Mouse (Mus musculus) heart, postnatal 0 days (tissue): ENCODE data around the gene Zranb3. TPM values are rescaled to one million over a fixed set of nuclear protein-coding genes. Genes with fewer than 3 reads are reported as not detected.

ENCODE experiments used
- ATAC-seq: fragments of 200-750 bp; cut with Nextera tagmentation; 2 replicates; pipeline ENCODE4 v1.8.0; 2017; ENCODE audit warnings: low read depth, moderate number of reproducible peaks, moderate library complexity; ENCODE audit not compliant: insufficient read depth
- DNase-seq: peaks from one replicate; pipeline ENCODE4 v3.0.0-alpha.2; 2016; ENCODE audit warnings: low spot score
- H3K27ac ChIP-seq: fragments of 300-500 bp; sonication (generic); 2 replicates; pipeline ENCODE4 v1.5.1; 2014; ENCODE audit warnings: low read depth, mild to moderate bottlenecking
- H3K27me3 ChIP-seq: fragments of 300-500 bp; sonication (generic); 2 replicates; pipeline ENCODE4 v1.6.1; 2014; ENCODE audit warnings: low read length, mixed read lengths; ENCODE audit not compliant: control insufficient read depth, insufficient read depth
- H3K36me3 ChIP-seq: fragments of 300-500 bp; sonication (generic); replicated peaks from 2 replicates; pipeline ENCODE4 v1.6.1; 2014; ENCODE audit warnings: low read length, mixed read lengths; ENCODE audit not compliant: control insufficient read depth, insufficient read depth
- H3K4me1 ChIP-seq: fragments of 300-500 bp; sonication (generic); 2 replicates; pipeline ENCODE4 v1.6.1; 2014; ENCODE audit warnings: antibody characterized with exemption; ENCODE audit not compliant: control insufficient read depth, insufficient read depth
- H3K4me2 ChIP-seq: fragments of 300-500 bp; sonication (generic); 2 replicates; pipeline ENCODE4 v1.6.1; 2014; ENCODE audit warnings: low read depth, mild to moderate bottlenecking, low read length, moderate library complexity
- H3K4me3 ChIP-seq: fragments of 300-500 bp; sonication (generic); 2 replicates; pipeline ENCODE4 v1.5.1; 2014; ENCODE audit warnings: low read depth, low read length
- H3K9ac ChIP-seq: fragments of 300-500 bp; sonication (generic); replicated peaks from 2 replicates; pipeline ENCODE4 v1.6.1; 2014; ENCODE audit warnings: low read depth, low read length, mixed read lengths
- H3K9me3 ChIP-seq: fragments of 300-500 bp; sonication (generic); replicated peaks from 2 replicates; pipeline ENCODE4 v1.6.1; 2016; ENCODE audit warnings: low read length; ENCODE audit not compliant: control insufficient read depth
- CTCF ChIP-seq: IDR thresholded peaks from 2 replicates; pipeline ENCODE4 v1.5.1; 2016; ENCODE audit warnings: antibody characterized with exemption, control low read depth, low read depth
- EP300 ChIP-seq: IDR thresholded peaks from 2 replicates; pipeline ENCODE4 v1.6.1; 2016; ENCODE audit warnings: antibody characterized with exemption, low read depth
- WGBS: fragments of 180-500 bp; shearing (Covaris S2); extraction: QIAGEN DNeasy Blood & Tissue Kit; methylation state at CpG from one replicate; pipeline ENCODE4 v1.1.7; 2014; 5-methylcytosine and 5-hydroxymethylcytosine counted together
- polyA plus RNA-seq: library from polyadenylated mRNA; unstranded; fragments of >200 nt; fragmentation: Nextera tagmentation; extraction: Ambion mirVana; gene quantifications from 2 replicates; pipeline ENCODE4 v1.2.1, GENCODE M21; 2015
- total RNA-seq: library from RNA; depleted of rRNA; stranded (reverse); fragments of >200 nt; gene quantifications from 2 replicates; pipeline ENCODE4 v1.2.3, GENCODE M21; 2014; ENCODE audit warnings: low replicate concordance

The Zranb3 gene
- total and polyA plus RNA-seq, 2 experiments from 2014 or later = 1.9 to 2.1 TPM

- Histone ChIP-seq H3K9ac (no peak overlapping the region), H3K27ac (no peak overlapping the region), H3K36me3 (peaks cover 77% of the 10 kb centered on the region), H3K9me3 (no peaks in the 10 kb centered on the region), H3K4me2 (no peak overlapping the region), H3K4me1 (no peaks in the 10 kb centered on the region), H3K4me3 (no peak overlapping the region), H3K27me3 (no peaks in the 10 kb centered on the region)
- DNase-seq (no peak), ATAC-seq (no peak)
- TF ChIP-seq CTCF (no peak), EP300 (no peak)
- WGBS = 92% methylated on average over 10 of the region's 10 CpGs
Observed at GRCm38 (mm10) chr1:127942231-127942630, 160.6 kb downstream of the Zranb3 start.

DNA sequence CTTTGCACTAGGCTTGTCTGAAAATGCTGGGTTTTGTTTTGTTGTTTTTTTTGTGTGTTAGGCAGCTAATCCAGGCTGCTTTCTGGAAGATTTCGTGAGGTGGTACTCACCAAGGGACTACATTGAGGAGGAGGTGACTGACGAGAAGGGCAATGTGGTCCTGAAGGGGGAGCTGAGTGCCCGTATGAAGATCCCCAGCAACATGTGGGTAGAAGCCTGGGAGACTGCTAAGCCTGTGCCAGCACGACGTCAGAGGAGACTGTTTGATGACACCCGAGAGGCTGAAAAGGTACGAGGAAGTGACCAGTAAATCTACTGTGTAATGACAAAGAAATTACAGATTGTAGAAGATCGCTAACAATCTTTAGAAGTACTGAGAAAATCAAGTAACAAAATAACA lies 165.6 kb downstream of the Zranb3 start:
- peak; percentile 78 for ATAC-seq
- Histone ChIP-seq H3K4me3 (no peak overlapping the region), H3K9ac (no peak overlapping the region), H3K4me1 (peaks cover 3% of the 10 kb centered on the region; the same call in 1 of the 2 replicates), H3K36me3 (peaks cover 83% of the 10 kb centered on the region), H3K9me3 (no peaks in the 10 kb centered on the region), H3K27ac (no peak overlapping the region), H3K4me2 (no peak overlapping the region), H3K27me3 (no peaks in the 10 kb centered on the region)
- peak; percentile 30 for DNase-seq
- TF ChIP-seq EP300 (no peak), CTCF (peak; percentile 32; the same call in 1 of the 2 replicates)
- WGBS = 54% methylated on average over 8 of the region's 8 CpGs

- Histone ChIP-seq H3K27me3 (no peaks in the 10 kb centered on the region), H3K27ac (no peak overlapping the region), H3K4me2 (no peak overlapping the region), H3K4me3 (no peak overlapping the region), H3K4me1 (peaks cover 3% of the 10 kb centered on the region; the same call in 1 of the 2 replicates), H3K36me3 (peaks cover 77% of the 10 kb centered on the region), H3K9me3 (no peaks in the 10 kb centered on the region), H3K9ac (no peak overlapping the region)
- TF ChIP-seq CTCF = no peak
- no peak for TF ChIP-seq EP300
- DNase-seq (no peak), ATAC-seq (no peak)
- 93% methylated on average over 5 of the region's 5 CpGs for WGBS
Observed at GRCm38 (mm10) chr1:127934322-127934721, 168.5 kb downstream of the Zranb3 start.

DNA sequence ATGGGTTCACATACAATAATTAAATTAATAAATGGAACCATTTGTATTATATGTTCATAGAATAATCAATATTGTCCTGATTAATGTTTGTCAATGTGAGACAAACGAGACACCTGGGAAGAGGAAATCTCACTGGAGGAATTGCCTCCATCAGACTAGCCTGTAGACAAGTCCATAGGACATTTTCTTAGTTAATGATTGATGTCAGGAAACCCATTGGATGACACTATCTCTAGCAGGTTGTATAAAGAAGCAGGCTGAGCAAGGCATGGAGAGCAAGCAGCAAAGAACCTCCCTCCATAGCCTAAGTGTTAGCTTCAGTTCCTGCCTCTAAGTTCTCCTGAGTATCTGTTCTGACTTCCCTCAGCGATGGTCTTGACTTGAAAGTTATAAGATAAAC lies 169.4 kb downstream of the Zranb3 start:
- TF ChIP-seq CTCF (no peak), EP300 (no peak)
- H3K4me2 ChIP-seq = no peak overlapping the region
- ATAC-seq (no peak), DNase-seq (no peak)
- no peak overlapping the region for H3K9ac ChIP-seq
- H3K27me3 ChIP-seq = no peaks in the 10 kb centered on the region
- WGBS = 90% methylated on average over 2 of the region's 2 CpGs
- no peak overlapping the region for H3K4me3 ChIP-seq
- H3K4me1 ChIP-seq = peaks cover 3% of the 10 kb centered on the region; the same call in 1 of the 2 replicates
- H3K36me3 ChIP-seq = peaks cover 72% of the 10 kb centered on the region
- no peaks in the 10 kb centered on the region for H3K9me3 ChIP-seq
- no peak overlapping the region for H3K27ac ChIP-seq

DNA sequence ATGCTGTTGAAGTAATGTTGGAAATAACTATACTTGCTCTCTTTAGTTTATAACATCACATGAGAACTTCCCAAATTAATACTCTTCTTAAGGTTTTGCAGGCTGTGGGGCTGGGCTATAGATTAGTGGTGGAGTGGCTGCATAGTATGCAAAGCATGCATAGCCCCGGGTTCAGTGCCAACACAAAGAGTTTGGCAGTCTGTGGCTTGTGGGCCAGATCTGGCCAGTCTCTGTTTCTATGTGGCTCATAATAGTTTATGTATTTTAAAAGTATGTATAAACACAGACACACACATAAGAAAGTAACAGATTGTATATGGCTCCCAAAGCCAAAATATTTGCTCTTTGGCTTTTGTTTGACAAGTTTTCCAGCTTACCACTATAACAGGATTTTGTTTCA lies 187.0 kb downstream of the Zranb3 start:
- WGBS = 22% methylated on average over 1 of the region's 1 CpGs
- no peak for ATAC-seq
- no peak overlapping the region for H3K27ac ChIP-seq

GRCm38 (mm10) chr1:127915316-127915715 lies 187.5 kb downstream of the Zranb3 start:
- WGBS = 61% methylated on average over 6 of the region's 6 CpGs
- DNase-seq = no peak
- Histone ChIP-seq H3K4me3 (no peak overlapping the region), H3K27ac (no peak overlapping the region), H3K4me2 (no peak overlapping the region), H3K9ac (no peak overlapping the region), H3K9me3 (no peaks in the 10 kb centered on the region), H3K36me3 (peaks cover 33% of the 10 kb centered on the region), H3K4me1 (no peaks in the 10 kb centered on the region), H3K27me3 (no peaks in the 10 kb centered on the region)
- ATAC-seq = no peak
- TF ChIP-seq EP300 (no peak), CTCF (no peak)

More for the DNA sequence above, 187.0 kb downstream of the Zranb3 start:
- DNase-seq = no peak
- Histone ChIP-seq H3K9me3 (no peaks in the 10 kb centered on the region), H3K4me2 (no peak overlapping the region), H3K9ac (no peak overlapping the region), H3K4me1 (no peaks in the 10 kb centered on the region), H3K4me3 (no peak overlapping the region), H3K27me3 (no peaks in the 10 kb centered on the region), H3K36me3 (peaks cover 30% of the 10 kb centered on the region)
- TF ChIP-seq EP300 = no peak
- TF ChIP-seq CTCF = no peak
